Mouse (Mus musculus) intestine, postnatal 0 days (tissue): ENCODE measurements around the gene Abcf3. TPM values are rescaled to one million over a fixed set of nuclear protein-coding genes. Genes with fewer than 3 reads are reported as not detected.

Source experiments
- ATAC-seq: fragments of 200-750 bp; cut with Nextera tagmentation; 2 replicates; pipeline ENCODE4 v1.8.0; 2017; ENCODE audit warnings: mild to moderate bottlenecking, moderate TSS enrichment, moderate library complexity
- H3K27ac ChIP-seq: fragments of 300-500 bp; sonication (generic); 2 replicates; pipeline ENCODE4 v1.5.1; 2014; ENCODE audit warnings: mild to moderate bottlenecking, low read depth, low read length, moderate library complexity
- H3K27me3 ChIP-seq: fragments of 300-500 bp; sonication (generic); replicated peaks from 2 replicates; pipeline ENCODE4 v1.6.1; 2014; ENCODE audit warnings: low read length, mixed read lengths; ENCODE audit not compliant: control insufficient read depth, insufficient read depth
- H3K36me3 ChIP-seq: fragments of 300-500 bp; sonication (generic); 2 replicates; pipeline ENCODE4 v1.6.1; 2014; ENCODE audit warnings: mild to moderate bottlenecking, moderate library complexity; ENCODE audit not compliant: control insufficient read depth, insufficient read depth
- H3K4me1 ChIP-seq: fragments of 300-500 bp; sonication (generic); replicated peaks from 2 replicates; pipeline ENCODE4 v1.6.1; 2014; ENCODE audit warnings: antibody characterized with exemption, low read length, mixed read lengths; ENCODE audit not compliant: control insufficient read depth, insufficient read depth
- H3K4me2 ChIP-seq: fragments of 300-500 bp; sonication (generic); replicated peaks from 2 replicates; pipeline ENCODE4 v1.6.1; 2014; ENCODE audit warnings: low read depth, mild to moderate bottlenecking, moderate library complexity
- H3K4me3 ChIP-seq: fragments of 300-500 bp; sonication (generic); 2 replicates; pipeline ENCODE4 v1.5.1; 2014; ENCODE audit warnings: low read depth, low read length
- H3K9ac ChIP-seq: fragments of 300-500 bp; sonication (generic); 2 replicates; pipeline ENCODE4 v1.6.1; 2014; ENCODE audit warnings: mild to moderate bottlenecking, low read depth, low read length
- H3K9me3 ChIP-seq: fragments of 300-500 bp; sonication (generic); 2 replicates; pipeline ENCODE4 v1.6.1; 2016; ENCODE audit warnings: mixed run types; ENCODE audit not compliant: control insufficient read depth
- CTCF ChIP-seq: sonication (generic); IDR thresholded peaks from 2 replicates; pipeline ENCODE4 v1.5.1; 2016; ENCODE audit warnings: low read depth, mild to moderate bottlenecking, control low read depth, antibody characterized with exemption, moderate library complexity
- WGBS: fragments of 180-500 bp; shearing (Covaris S2); extraction: QIAGEN DNeasy Blood & Tissue Kit; methylation state at CpG from one replicate; pipeline ENCODE4 v1.1.7; 2014; 5-methylcytosine and 5-hydroxymethylcytosine counted together
- polyA plus RNA-seq: library from polyadenylated mRNA; unstranded; fragments of >200 nt; fragmentation: Nextera tagmentation; extraction: Ambion mirVana; gene quantifications from 2 replicates; pipeline ENCODE4 v1.2.1, GENCODE M21; 2015

Abcf3 gene
- polyA plus RNA-seq, 1 experiment from 2014 or later: 47.0 TPM

- TF ChIP-seq CTCF: no peak
- Histone ChIP-seq H3K9ac (peak overlapping the region; percentile 72; the same call in 1 of the 2 replicates), H3K27me3 (no peaks in the 10 kb centered on the region), H3K36me3 (peaks cover 7% of the 10 kb centered on the region; the same call in 1 of the 2 replicates), H3K4me3 (peak overlapping the region; percentile 67), H3K27ac (peak overlapping the region; percentile 78; the same call in 1 of the 2 replicates), H3K4me2 (peak overlapping the region; percentile 82), H3K9me3 (no peaks in the 10 kb centered on the region), H3K4me1 (no peaks in the 10 kb centered on the region)
- no peak for ATAC-seq
These were observed 32.3 kb upstream of the Abcf3 start for GRCm38 (mm10) chr16:20516032-20516431.

DNA sequence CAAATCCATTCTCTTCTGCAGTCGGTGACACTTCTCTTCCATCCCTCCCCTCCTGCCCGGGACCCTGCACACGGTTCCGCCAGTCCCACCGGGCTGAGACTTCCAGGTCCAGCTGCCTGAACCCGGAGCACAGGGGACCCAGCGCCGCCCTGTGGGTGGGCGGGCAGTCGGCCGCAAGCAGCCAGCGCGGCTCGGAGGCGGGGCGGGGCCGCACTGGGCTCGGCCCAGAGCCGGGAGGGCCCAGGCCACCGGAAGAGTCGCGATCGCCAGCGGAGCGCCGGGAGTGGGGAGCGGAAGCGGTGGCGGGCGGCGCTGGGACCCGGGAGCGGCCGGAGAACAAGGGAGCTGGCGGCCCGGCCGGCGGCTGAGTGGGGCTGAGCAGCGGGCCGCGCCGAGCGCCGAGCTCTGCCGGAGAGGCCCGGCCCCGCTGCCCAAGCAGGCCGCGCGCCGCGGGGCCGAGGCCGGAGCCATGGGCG, 31.6 kb upstream of the Abcf3 start, which contains the start of gene Dvl3:
Dvl3 (plus strand) TSS at position 257 of the 476 bp plus-strand sequence.
- no peaks in the 10 kb centered on the region for H3K4me1 ChIP-seq
- peak; percentile 95 for ATAC-seq
- H3K27ac ChIP-seq: peak within 1 kb of the TSS; percentile 78
- TF ChIP-seq CTCF: peak; percentile 72
- H3K9me3 ChIP-seq: no peaks in the 10 kb centered on the region
- H3K4me2 ChIP-seq: peak within 1 kb of the TSS; percentile 82
- under 1% methylated on average over 54 of the region's 55 CpGs for WGBS
- H3K4me3 ChIP-seq: peak within 1 kb of the TSS; percentile 67
- peaks cover 7% of the 10 kb centered on the region; the same call in 1 of the 2 replicates for H3K36me3 ChIP-seq
- peak within 1 kb of the TSS; percentile 72 for H3K9ac ChIP-seq
- no peaks in the 10 kb centered on the region for H3K27me3 ChIP-seq

DNA sequence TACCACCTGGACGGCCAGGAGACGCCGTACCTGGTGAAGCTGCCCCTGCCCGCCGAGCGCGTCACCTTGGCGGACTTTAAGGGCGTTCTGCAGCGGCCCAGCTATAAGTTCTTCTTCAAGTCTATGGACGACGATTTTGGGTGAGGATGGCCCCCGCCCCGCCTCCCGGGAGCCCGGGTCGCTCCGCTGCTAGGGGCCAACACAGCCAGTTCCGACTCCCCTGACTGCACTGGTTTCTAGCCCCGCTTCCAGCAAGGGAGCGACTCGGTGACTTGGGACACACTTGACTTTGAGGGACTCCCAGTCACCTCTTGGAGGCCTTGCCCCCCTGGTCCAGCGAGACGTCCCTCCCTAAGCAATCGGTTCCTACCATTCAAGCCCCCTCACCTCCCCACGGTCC, 31.2 kb upstream of the Abcf3 start:
- Histone ChIP-seq H3K4me1 (no peaks in the 10 kb centered on the region), H3K4me3 (peak overlapping the region; percentile 67), H3K27me3 (no peaks in the 10 kb centered on the region), H3K36me3 (peaks cover 7% of the 10 kb centered on the region; the same call in 1 of the 2 replicates), H3K27ac (peak overlapping the region; percentile 78), H3K9ac (peak overlapping the region; percentile 72), H3K4me2 (peak overlapping the region; percentile 82), H3K9me3 (no peaks in the 10 kb centered on the region)
- no peak for TF ChIP-seq CTCF
- no peak; the same call in 1 of the 2 replicates for ATAC-seq
- 0% methylated on average over 26 of the region's 26 CpGs for WGBS

- H3K4me3 ChIP-seq: peak overlapping the region; percentile 67
- no peaks in the 10 kb centered on the region for H3K9me3 ChIP-seq
- 2% methylated on average over 6 of the region's 6 CpGs for WGBS
- H3K27ac ChIP-seq: peak overlapping the region; percentile 78
- peaks cover 7% of the 10 kb centered on the region; the same call in 1 of the 2 replicates for H3K36me3 ChIP-seq
- peak overlapping the region; percentile 82 for H3K4me2 ChIP-seq
- peak overlapping the region; percentile 72 for H3K9ac ChIP-seq
- peak; percentile 41 for ATAC-seq
- H3K27me3 ChIP-seq: no peaks in the 10 kb centered on the region
- TF ChIP-seq CTCF: no peak
- no peaks in the 10 kb centered on the region for H3K4me1 ChIP-seq
These were observed 30.5 kb upstream of the Abcf3 start for GRCm38 (mm10) chr16:20517701-20518374.

- Histone ChIP-seq H3K27ac (no peak overlapping the region), H3K27me3 (no peaks in the 10 kb centered on the region), H3K9me3 (no peaks in the 10 kb centered on the region), H3K36me3 (peaks cover 66% of the 10 kb centered on the region), H3K9ac (no peak overlapping the region), H3K4me1 (no peaks in the 10 kb centered on the region), H3K4me2 (no peak overlapping the region), H3K4me3 (no peak overlapping the region)
- ATAC-seq: no peak
- WGBS: 85% methylated on average over 10 of the region's 10 CpGs
- no peak for TF ChIP-seq CTCF
These were observed 24.5 kb upstream of the Abcf3 start for GRCm38 (mm10) chr16:20523886-20524285.

DNA sequence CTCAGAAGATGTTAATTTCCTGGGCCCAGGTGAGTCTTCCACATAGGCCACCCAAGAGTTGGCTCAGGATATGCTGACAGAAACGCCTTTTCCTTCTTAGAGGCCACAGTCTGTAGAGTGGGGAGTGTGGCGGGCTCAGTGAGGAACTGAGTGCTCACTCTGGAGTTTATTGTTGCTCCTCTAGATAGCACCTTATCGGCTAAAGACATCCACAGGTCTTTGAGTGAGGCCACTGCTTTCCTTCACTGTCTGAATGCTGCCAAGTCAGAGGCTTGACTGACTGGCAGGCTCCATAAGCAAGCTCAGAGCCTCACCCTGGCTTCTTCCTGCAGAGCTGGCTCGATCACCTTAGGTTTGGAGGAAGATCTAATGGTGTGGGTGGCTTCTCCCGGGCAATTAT, 19.6 kb upstream of the Abcf3 start:
- Histone ChIP-seq H3K9me3 (no peaks in the 10 kb centered on the region), H3K4me2 (no peak overlapping the region), H3K4me3 (no peak overlapping the region), H3K27me3 (no peaks in the 10 kb centered on the region), H3K9ac (no peak overlapping the region), H3K36me3 (peaks cover 88% of the 10 kb centered on the region), H3K27ac (no peak overlapping the region), H3K4me1 (no peaks in the 10 kb centered on the region)
- TF ChIP-seq CTCF: no peak
- WGBS: 84% methylated on average over 5 of the region's 5 CpGs
- no peak for ATAC-seq
